Mouse (Mus musculus) G1E (cell line): ENCODE measurements around the gene Plscr5.

Experiments
- CTCF ChIP-seq: IDR thresholded peaks from 2 replicates; pipeline ENCODE4 v1.5.1; 2012; ENCODE audit warnings: low read depth, low read length, inconsistent platforms, mixed read lengths
- GATA1 ChIP-seq: IDR thresholded peaks from 2 replicates; pipeline ENCODE4 v1.6.1; 2012; ENCODE audit warnings: borderline replicate concordance, low read length, inconsistent platforms, mixed read lengths
- GATA2 ChIP-seq: IDR thresholded peaks from 2 replicates; pipeline ENCODE4 v1.6.1; 2012; ENCODE audit warnings: low read depth, low read length, inconsistent platforms, borderline replicate concordance
- POLR2AphosphoS5 ChIP-seq: IDR thresholded peaks from 2 replicates; pipeline ENCODE4 v1.6.1; 2012; ENCODE audit warnings: low read depth, low read length, inconsistent platforms; ENCODE audit not compliant: insufficient replicate concordance
- TAL1 ChIP-seq: conservative IDR thresholded peaks from 2 replicates; pipeline ENCODE4 v1.6.1; 2012; ENCODE audit warnings: low read depth, low read length, inconsistent platforms, mixed read lengths

GRCm38 (mm10) chr9:92217484-92217883, 24.7 kb downstream of the Plscr5 start:
- no peak for TF ChIP-seq CTCF
- no peak for TF ChIP-seq GATA1
- TF ChIP-seq TAL1, result peak; percentile 64
- no peak for TF ChIP-seq POLR2AphosphoS5
- TF ChIP-seq GATA2, result no peak
